Mouse (Mus musculus): ENCODE measurements at regions not wholly inside any gene's neighbourhood (a gene's known extent, or its start where the extent isn't known, plus 50 kb on each side); places are given as distances from the start of the nearest gene placed in this dataset.
A peak's percentile ranks its signal among the peaks of the same experiment; 100 is the strongest.

GRCm38 (mm10) chr5:47745177-47745576, 237.8 kb upstream of the Slit2 start:
- H3K9me3 ChIP-seq (ENCODE audit: low read length) = no peaks in the 10 kb centered on the region
- TF ChIP-seq EP300 (IDR thresholded peaks at IDR 0.05; ENCODE audit: low read depth) = no peak
- TF ChIP-seq CTCF (IDR thresholded peaks at IDR 0.05; ENCODE audit: low read depth) = no peak
- ATAC-seq (no peak), DNase-seq (no peak)
- no peaks in the 10 kb centered on the region for H3K36me3 ChIP-seq (replicated peaks; ENCODE audit: insufficient read depth, low read length)
- no peak overlapping the region for H3K4me3 ChIP-seq (ENCODE audit: low read depth, low read length)
- no peak overlapping the region for H3K27ac ChIP-seq (ENCODE audit: low read depth)
- no peak overlapping the region for H3K4me2 ChIP-seq (ENCODE audit: low read depth, low read length)
- H3K9ac ChIP-seq (replicated peaks) = no peak overlapping the region
- H3K4me1 ChIP-seq (ENCODE audit: insufficient read depth) = no peaks in the 10 kb centered on the region
- no peaks in the 10 kb centered on the region for H3K27me3 ChIP-seq (ENCODE audit: insufficient read depth, low read length)
- 70% methylated on average over 2 of the region's 2 CpGs for WGBS (ENCODE audit: insufficient replicate concordance)

DNA sequence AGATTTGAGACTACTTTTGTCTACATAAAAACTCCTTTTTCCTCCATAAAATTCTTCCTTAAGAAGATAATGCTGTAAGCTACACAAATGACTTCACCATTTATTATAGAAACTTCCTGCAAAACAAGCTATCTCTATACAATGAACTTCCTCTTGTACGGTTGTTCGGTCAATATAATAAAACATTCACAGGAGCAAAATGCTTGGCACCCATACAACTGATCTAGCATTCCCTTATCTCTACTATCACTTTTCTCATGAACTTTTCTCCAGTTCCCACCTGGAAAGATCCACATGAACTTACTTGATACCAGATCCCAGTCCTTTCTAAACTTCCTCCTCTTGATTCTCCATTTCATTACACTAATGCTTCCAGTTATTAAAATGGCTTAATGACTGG, 231.0 kb upstream of the Slit2 start:
- TF ChIP-seq EP300 (IDR thresholded peaks at IDR 0.05; ENCODE audit: low read depth) (no peak), CTCF (IDR thresholded peaks at IDR 0.05; ENCODE audit: low read depth) (no peak)
- Histone ChIP-seq H3K4me1 (ENCODE audit: insufficient read depth) (no peaks in the 10 kb centered on the region), H3K27me3 (ENCODE audit: insufficient read depth, low read length) (no peaks in the 10 kb centered on the region), H3K4me2 (ENCODE audit: low read depth, low read length) (no peak overlapping the region), H3K4me3 (ENCODE audit: low read depth, low read length) (no peak overlapping the region), H3K9me3 (ENCODE audit: low read length) (no peaks in the 10 kb centered on the region), H3K36me3 (replicated peaks; ENCODE audit: insufficient read depth, low read length) (no peaks in the 10 kb centered on the region), H3K27ac (ENCODE audit: low read depth) (no peak overlapping the region), H3K9ac (replicated peaks) (no peak overlapping the region)
- no peak for DNase-seq
- 58% methylated on average over 2 of the region's 2 CpGs for WGBS (ENCODE audit: insufficient replicate concordance)
- ATAC-seq = no peak

DNA sequence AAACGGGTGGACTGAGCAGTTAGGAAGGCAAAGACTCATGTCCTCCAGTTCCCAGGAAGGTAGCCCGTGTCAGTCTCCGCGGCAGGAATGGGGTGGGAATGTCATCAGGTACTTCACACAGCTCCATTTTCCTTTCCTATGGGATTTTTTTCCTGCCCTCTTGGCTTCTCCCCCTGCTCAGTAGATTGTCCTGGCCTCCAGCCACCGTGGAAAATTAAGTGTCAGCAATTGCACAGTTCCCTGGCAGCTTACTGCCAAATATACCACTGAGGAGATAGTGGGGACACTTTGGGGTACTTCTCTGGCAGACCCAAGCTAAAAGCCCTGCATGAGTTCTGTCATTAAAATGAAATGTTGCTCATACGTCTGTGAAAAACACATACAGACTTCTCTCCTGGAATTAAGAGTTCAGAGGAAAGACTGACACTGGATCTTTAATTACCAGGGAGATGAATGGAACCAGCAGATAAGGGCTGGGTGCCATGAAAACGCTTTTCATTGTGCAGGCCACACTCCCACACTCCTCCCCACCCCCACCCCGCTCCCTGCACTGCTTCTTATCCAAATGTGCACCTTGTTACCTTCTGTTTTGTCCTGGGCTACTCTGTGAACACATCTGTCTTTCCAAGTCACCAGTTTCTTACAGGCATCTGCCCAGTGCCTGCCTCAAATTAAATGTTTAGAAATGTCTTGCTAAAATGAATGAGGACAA, 210.1 kb upstream of the Slit2 start:
- WGBS (ENCODE audit: insufficient replicate concordance) = 54% methylated on average over 8 of the region's 8 CpGs

DNA sequence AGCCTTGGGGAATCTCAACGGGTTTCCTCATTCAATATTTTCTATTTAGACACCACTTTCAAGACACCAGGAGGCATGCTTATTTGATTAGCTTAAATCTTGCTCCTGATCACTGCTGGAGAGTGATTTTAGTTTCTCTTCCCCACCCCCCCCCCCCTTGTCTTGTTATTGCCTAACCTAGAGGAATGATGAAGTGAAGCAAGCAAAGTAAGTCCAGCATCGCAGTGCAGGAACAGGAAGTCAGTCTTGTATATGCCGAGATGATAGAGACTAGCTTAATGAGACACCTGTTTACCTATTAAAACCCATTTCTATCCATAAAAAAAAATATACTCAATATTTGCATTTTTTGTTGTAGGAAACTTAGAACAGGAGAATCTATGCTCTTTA, 209.6 kb upstream of the Slit2 start:
- no peaks in the 10 kb centered on the region for H3K4me1 ChIP-seq (ENCODE audit: insufficient read depth)
- WGBS (ENCODE audit: insufficient replicate concordance) = 44% methylated on average over 3 of the region's 3 CpGs
- H3K9ac ChIP-seq (replicated peaks) = no peak overlapping the region
- no peaks in the 10 kb centered on the region for H3K27me3 ChIP-seq (ENCODE audit: insufficient read depth, low read length)
- no peaks in the 10 kb centered on the region for H3K9me3 ChIP-seq (ENCODE audit: low read length)
- H3K36me3 ChIP-seq (replicated peaks; ENCODE audit: insufficient read depth, low read length) = no peaks in the 10 kb centered on the region
- ATAC-seq (0 out of 2 replicates have a peak, but pooled peaks have one; percentile 40), DNase-seq (no peak)
- no peak overlapping the region for H3K4me3 ChIP-seq (ENCODE audit: low read depth, low read length)
- TF ChIP-seq EP300 (IDR thresholded peaks at IDR 0.05; ENCODE audit: low read depth) (no peak), CTCF (IDR thresholded peaks at IDR 0.05; ENCODE audit: low read depth) (no peak)
- H3K27ac ChIP-seq (ENCODE audit: low read depth) = no peak overlapping the region
- no peak overlapping the region for H3K4me2 ChIP-seq (ENCODE audit: low read depth, low read length)

More for the DNA sequence above, 210.1 kb upstream of the Slit2 start:
- Histone ChIP-seq H3K27me3 (ENCODE audit: insufficient read depth, low read length) (no peaks in the 10 kb centered on the region), H3K9ac (replicated peaks) (no peak overlapping the region), H3K27ac (ENCODE audit: low read depth) (no peak overlapping the region), H3K4me2 (ENCODE audit: low read depth, low read length) (no peak overlapping the region), H3K4me3 (ENCODE audit: low read depth, low read length) (no peak overlapping the region), H3K36me3 (replicated peaks; ENCODE audit: insufficient read depth, low read length) (no peaks in the 10 kb centered on the region), H3K4me1 (ENCODE audit: insufficient read depth) (no peaks in the 10 kb centered on the region), H3K9me3 (ENCODE audit: low read length) (no peaks in the 10 kb centered on the region)
- no peak for TF ChIP-seq CTCF (IDR thresholded peaks at IDR 0.05; ENCODE audit: low read depth)
- peak; percentile 45; the same call in 1 of the 2 replicates for TF ChIP-seq EP300 (IDR thresholded peaks at IDR 0.05; ENCODE audit: low read depth)
- ATAC-seq = peak; percentile 86
- peak; percentile 13 for DNase-seq

DNA sequence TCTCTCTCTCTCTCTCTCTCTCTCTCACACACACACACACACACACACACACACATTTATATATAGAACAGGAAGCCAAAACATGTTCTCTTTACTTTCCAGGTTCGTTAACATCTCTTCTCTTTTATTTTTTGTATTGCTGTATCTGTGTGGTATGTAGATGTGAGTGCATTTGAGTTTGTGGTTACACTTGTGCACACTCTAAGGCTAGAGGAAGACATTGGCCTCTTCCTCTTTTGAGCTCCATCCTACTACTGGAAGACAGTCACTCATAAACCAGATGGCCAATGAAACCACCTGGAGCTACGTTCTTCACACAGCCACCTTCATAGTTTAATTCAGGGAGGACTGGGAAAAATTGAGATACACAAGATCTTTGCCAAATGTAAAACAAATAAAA, 202.1 kb upstream of the Slit2 start:
- DNase-seq (no peak), ATAC-seq (no peak)
- no peak overlapping the region for H3K4me2 ChIP-seq (ENCODE audit: low read depth, low read length)
- no peaks in the 10 kb centered on the region for H3K9me3 ChIP-seq (ENCODE audit: low read length)
- no peak overlapping the region for H3K9ac ChIP-seq (replicated peaks)
- TF ChIP-seq EP300 (IDR thresholded peaks at IDR 0.05; ENCODE audit: low read depth) = no peak
- H3K4me1 ChIP-seq (ENCODE audit: insufficient read depth) = no peaks in the 10 kb centered on the region
- H3K36me3 ChIP-seq (replicated peaks; ENCODE audit: insufficient read depth, low read length) = no peaks in the 10 kb centered on the region
- H3K27ac ChIP-seq (ENCODE audit: low read depth) = no peak overlapping the region
- no peaks in the 10 kb centered on the region for H3K27me3 ChIP-seq (ENCODE audit: insufficient read depth, low read length)
- H3K4me3 ChIP-seq (ENCODE audit: low read depth, low read length) = no peak overlapping the region
- WGBS (ENCODE audit: insufficient replicate concordance) = 27% methylated on average over 2 of the region's 2 CpGs

GRCm38 (mm10) chr5:47781608-47782007, 201.3 kb upstream of the Slit2 start:
- no peak for ATAC-seq
- Histone ChIP-seq H3K4me2 (ENCODE audit: low read depth, low read length) (no peak overlapping the region), H3K9ac (replicated peaks) (no peak overlapping the region), H3K27ac (ENCODE audit: low read depth) (no peak overlapping the region), H3K4me1 (ENCODE audit: insufficient read depth) (no peaks in the 10 kb centered on the region), H3K4me3 (ENCODE audit: low read depth, low read length) (no peak overlapping the region), H3K27me3 (ENCODE audit: insufficient read depth, low read length) (no peaks in the 10 kb centered on the region), H3K36me3 (replicated peaks; ENCODE audit: insufficient read depth, low read length) (no peaks in the 10 kb centered on the region), H3K9me3 (ENCODE audit: low read length) (no peaks in the 10 kb centered on the region)
- no peak for TF ChIP-seq EP300 (IDR thresholded peaks at IDR 0.05; ENCODE audit: low read depth)
- no peak for TF ChIP-seq CTCF (IDR thresholded peaks at IDR 0.05; ENCODE audit: low read depth)
- 57% methylated on average over 5 of the region's 5 CpGs for WGBS (ENCODE audit: insufficient replicate concordance)
- DNase-seq = no peak
